Mouse (Mus musculus) bone marrow, adult 2 months (tissue): Measurements from ENCODE around the gene Hsdl2.

ENCODE experiments used
- CTCF ChIP-seq: fragments of 200-500 bp; IDR thresholded peaks from 2 replicates; pipeline ENCODE4 v1.5.1; 2011; ENCODE audit warnings: low read length, control low read depth; ENCODE audit not compliant: control insufficient read depth, insufficient read depth
- POLR2A ChIP-seq: fragments of 200-500 bp; IDR thresholded peaks from 2 replicates; pipeline ENCODE4 v1.6.1; 2011; ENCODE audit warnings: low read depth, mild to moderate bottlenecking, control low read depth, low read length, borderline replicate concordance; ENCODE audit not compliant: control insufficient read depth

- TF ChIP-seq CTCF (no peak), POLR2A (no peak)
Measured at GRCm38 (mm10) chr4:59543006-59543405, 38.4 kb upstream of the Hsdl2 start.
